Mouse (Mus musculus): Measurements from ENCODE around the gene 4930415O20Rik. TPM values are rescaled to one million over a fixed set of nuclear protein-coding genes. Genes with fewer than 3 reads are reported as not detected.

The 4930415O20Rik gene
- total RNA-seq, 1 experiment from 2014 or later, result not detected

DNA sequence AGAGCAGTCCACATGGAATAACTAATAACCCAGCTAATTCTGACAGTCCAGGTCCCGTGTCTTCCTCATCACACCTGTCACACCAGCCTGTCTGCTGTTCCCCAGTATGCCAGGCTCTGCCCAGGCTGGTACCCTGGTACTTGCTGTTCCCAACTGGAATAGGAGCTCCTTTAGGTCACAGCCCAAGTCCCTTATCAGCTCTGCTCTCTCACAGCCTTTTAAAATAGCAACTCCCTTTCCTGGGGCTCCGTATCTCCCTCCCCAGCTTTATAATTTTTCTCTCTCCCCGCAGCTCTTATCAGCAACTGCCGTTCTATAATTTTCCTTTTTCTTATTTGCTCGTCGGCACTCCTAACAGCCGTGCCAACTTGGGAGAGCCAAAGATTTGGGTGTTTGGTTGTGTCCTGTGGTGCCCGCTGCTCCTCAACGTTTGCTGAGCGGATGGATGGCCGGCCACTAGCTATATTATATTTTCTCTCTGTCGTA, 35.3 kb downstream of the 4930415O20Rik start:
- no peak for DNase-seq

DNA sequence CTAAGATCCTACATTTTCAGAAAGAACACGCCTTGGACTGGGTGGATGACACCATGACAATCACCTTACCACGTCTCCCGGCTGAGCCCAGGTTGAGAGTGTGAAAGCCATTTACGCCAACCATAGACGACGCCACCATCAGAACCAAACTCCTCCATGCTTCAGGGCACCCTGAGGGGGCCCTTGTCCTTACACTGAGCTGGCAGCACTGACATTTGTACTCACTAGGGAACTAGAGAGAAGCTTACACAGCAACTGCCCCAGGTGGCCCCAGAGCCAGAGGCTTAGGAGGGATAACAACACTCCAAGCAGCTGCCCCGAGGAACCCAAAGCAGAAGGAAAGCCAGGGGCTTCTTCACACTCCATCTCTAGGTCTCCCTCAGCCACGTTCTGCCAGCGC, 35.9 kb downstream of the 4930415O20Rik start:
- no peak for DNase-seq

DNA sequence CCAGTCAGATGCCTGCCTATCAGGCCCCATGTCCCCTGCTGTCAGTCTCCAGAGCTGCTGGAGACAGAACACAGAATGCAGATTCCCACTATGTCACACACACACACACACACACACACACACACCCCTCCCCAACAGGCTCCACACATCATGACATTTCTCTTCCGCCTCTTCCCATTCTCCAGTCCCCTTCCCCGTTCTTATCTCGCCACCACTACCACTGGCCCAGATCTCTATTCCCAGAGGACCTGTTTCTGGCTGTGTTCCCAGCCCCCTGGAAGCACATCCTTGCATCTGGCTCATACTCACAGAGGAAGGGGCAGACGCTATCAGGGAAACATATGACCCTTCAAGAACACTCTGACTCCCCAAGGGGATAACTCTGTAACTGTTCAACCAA, 36.8 kb downstream of the 4930415O20Rik start:
- peak; percentile 50 for DNase-seq

DNA sequence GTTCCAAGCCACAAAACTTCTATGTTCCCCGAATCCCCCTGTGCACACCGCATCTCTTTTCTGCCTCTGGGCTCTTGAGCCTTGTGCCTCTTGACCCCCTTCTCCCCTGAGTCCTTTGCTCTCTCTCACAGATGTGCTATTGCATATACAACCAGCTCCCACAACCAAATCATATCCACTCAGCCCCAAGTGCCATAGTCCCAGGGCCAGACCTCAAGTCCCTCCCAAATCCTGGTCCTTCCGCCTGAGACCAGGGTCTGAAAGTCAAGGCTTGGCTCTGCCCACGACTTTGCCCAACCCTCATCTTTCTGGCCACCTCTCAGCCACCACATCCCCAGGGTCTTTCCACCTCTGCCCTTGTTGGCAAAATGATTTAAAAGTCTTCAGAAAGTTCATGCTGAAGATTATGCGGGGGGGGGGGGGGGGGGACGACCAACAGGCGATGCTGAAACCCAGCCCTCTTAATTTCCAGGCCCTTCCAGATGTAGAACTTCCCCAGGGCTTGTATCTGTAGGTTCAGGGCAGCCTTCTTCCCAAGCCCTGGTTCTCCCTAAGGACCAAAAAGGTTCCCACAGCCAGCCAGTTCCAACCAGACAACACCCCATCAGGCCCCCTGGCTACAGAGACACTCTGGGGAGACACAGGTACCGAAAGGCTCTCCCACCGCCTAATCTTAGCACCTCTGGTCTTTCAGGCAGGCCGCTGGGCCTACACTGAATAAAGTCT, 37.4 kb downstream of the 4930415O20Rik start:
- no peak for DNase-seq

DNA sequence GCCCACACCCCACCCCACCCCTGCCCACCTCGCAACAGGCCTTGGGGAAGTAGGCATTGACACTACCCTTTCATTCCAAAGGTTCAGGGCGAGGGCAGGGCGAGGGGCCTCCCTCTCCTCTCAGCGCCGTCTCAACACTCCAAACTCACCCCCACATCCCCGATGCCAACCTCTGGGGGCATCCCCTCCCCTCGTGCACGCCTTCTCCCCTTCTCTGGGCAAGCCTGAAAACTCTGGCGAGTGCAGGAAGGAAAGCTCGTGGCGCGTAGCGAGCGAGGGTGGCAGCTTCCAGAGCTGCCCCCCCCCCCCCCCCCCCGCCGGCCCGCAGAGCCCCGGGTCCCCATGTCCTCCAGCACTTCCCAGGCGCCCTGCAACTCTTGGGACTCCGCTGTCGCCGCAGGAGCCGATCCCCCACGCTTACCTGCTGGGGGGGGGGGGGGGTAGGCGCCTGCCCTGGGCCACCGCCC, 38.0 kb downstream of the 4930415O20Rik start:
- peak; percentile 21 for DNase-seq

DNA sequence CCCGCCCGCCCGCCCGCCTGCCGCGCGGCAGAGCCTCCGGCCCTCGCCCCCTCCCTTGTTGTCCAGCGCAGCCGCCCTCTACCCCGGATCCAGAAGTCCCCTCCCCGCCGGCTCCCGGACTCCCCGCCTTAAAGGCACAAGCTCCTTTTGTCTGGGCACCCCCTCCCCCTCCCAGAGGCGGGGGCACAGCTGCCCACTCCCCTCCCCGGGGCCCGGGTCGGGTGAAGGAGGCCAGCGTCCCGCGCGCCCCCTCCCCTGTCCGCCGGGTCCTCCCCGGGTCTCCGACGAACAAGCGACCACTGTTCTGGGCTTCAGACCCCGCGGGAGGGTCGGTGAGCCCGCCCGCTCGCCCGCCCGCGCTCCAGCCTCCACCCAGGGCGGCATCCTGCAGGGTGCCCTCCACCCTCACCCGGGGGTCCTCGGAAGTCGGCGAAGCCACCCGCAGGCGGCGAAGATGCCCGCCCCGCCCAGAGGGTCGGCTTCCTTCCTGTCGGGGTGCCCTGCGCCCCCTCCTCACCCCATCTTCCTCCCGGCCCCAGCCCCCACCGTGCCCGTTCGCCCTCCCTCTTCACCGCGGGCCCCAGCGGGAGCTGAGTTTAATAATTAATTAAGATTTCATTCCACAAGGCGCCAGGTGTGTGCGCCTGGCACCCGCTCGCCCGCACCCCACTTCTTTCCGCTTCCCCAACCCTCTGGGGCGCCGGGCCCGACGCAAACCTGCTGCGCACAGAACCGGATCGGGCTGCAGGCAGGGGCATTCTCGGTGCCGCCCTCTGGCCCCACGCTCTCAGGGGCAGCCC, 38.7 kb downstream of the 4930415O20Rik start, which contains the start of gene Adcy6:
Gene Adcy6 (minus strand): TSS at position 746 of the 800 bp plus-strand sequence.
- peak; percentile 80 for DNase-seq

DNA sequence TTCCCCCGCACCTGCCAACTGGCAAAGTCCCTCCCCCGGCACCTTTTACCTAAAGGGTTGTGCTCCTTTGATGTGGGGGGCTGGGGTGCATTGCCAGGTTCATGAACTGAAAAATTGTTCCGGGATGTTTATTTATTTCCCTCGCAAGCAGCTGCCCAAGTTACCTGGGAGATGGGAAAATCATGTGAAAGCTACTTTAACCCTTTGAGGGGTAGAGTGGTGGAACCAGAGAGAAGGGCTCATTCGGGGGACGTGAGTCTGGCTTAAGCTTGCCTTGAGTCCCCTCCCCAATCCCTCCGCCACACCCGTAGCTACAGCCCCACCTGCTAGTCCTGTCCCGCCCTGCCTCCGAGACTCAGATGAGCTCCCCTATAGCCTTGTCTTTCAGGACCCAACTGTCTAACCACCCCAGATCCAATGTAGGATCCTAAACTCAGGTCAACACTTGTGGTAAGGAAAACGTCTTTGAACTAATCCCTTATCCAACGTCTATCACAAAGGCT, 39.4 kb downstream of the 4930415O20Rik start:
- no peak for DNase-seq

- no peak for DNase-seq
Measured at GRCm38 (mm10) chr15:98612229-98612628, 41.4 kb downstream of the 4930415O20Rik start.

DNA sequence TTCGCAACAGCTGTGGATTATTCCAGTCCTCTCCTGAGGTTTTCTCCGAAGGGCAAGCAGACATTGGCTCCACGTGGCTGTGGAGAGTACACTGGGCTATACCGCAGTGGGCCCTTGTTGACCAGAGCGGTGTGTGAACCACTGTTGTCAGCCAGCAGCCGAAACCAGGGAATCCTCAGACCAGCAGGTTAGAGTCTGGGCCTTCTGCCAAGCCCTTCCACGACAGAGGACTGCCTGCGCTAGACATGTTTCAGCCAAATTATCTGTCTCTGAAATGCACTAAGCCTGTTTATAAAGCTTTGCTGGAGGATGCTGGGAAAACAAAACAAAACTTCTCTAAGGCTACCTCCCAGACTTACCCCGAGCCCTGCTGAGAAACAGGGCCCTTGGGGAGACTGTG, 43.7 kb downstream of the 4930415O20Rik start:
- peak; percentile 41 for DNase-seq

DNA sequence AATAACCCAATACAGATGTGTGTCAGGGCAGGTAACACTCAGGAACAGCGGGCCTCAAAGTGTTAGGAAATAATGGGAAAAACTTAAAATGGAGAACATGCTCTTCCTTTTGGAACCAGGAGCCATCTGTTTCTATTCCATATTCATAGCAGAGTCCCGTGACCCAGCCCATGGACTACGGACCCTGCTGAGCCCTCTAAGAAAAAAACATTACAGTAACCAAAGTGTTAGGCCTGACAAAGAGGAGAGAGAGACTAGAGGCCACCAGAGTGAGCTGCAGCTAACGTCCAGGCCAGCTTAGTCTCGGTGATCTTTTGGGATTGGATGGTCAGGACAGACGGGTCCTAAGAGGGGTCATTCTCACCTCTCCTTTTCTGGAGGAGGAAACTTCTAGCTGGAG, 44.2 kb downstream of the 4930415O20Rik start:
- no peak for DNase-seq

- no peak for DNase-seq
Measured at GRCm38 (mm10) chr15:98615751-98616150, 44.9 kb downstream of the 4930415O20Rik start.

- no peak for DNase-seq
Measured at GRCm38 (mm10) chr15:98616362-98617175, 45.8 kb downstream of the 4930415O20Rik start.

GRCm38 (mm10) chr15:98617176-98617537, 46.4 kb downstream of the 4930415O20Rik start:
- peak; percentile 68 for DNase-seq

DNA sequence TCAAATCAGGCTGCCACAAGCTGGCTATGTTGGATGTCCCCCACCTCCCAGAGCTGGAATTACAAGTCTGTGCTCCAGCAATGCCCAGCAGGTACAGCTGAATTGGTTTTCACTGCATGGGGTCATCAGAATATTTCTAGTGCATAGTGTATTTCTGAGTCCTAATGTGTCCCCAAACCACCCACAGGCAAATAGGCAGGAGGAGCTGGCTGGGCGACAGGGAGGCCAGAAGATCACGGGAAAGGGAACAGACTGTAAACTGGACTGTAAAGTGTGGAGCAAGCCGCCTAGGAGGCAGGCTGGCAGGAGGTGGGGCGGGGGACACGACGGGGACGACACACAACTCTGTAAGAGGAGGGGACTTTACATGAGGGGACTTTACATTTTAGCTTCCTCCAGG, 51.4 kb downstream of the 4930415O20Rik start:
- DNase-seq, result no peak

- DNase-seq, result no peak
Measured at GRCm38 (mm10) chr15:98622721-98623120, 51.9 kb downstream of the 4930415O20Rik start.

- no peak for DNase-seq
Measured at GRCm38 (mm10) chr15:98623361-98623821, 52.6 kb downstream of the 4930415O20Rik start.

GRCm38 (mm10) chr15:98626078-98626477, 55.3 kb downstream of the 4930415O20Rik start:
- DNase-seq, result no peak

GRCm38 (mm10) chr15:98626487-98627212, 55.8 kb downstream of the 4930415O20Rik start:
- DNase-seq, result no peak

DNA sequence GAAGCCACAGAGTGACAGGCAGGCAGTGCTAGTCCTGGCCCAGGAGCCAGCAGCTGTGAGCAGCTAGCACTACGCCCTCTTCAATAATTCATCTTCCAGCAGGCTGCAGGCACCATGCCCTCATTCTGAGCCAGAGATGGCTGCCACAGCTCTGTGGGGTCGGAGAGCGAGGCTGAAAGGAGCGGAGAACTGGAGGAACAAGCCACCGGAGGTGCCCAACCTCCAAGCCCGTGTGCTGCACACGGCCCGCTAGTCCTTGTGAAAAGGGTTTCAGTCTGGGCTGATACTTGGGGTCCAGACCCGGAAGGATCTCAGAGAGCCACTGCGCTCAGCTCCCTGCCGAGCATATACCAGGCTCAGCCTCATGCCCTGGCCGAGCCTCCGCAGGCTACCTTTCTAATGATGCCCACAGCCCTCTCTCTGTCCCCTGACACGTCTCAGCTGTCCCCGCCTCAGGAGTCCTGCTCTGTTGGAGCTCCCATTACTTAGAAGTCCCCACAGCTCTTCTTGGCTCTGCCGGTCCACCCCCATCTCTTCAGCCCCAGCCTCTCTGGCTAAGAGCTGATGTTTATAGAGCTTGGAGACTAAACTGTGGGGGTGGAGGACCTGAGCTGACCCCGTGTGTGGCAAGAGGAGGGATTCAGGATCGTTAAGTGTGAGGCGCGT, 57.9 kb downstream of the 4930415O20Rik start:
- DNase-seq, result no peak

DNA sequence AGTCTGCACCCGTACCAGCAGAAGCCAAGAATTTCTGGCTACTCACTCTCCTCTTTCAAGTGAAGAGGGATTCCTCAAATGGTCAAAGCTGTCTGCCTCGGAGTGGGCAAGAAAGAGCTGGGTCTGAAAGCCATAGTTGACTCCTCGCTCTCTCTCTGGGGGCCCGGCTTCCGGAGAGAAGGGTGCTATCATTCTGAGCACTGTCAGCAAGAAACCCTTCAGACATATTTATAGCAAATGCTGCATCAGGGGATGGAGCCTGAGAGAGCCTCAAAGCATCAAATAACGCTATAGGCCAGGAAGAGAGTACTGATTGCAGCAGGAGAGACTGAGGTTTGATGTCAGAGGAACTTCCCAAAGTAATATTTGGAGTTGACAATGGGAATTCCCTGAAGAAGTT, 58.7 kb downstream of the 4930415O20Rik start:
- no peak for DNase-seq

- DNase-seq, result no peak
Measured at GRCm38 (mm10) chr15:98630540-98630939, 59.7 kb downstream of the 4930415O20Rik start, which contains the start of gene Cacnb3. Cacnb3 (plus strand) TSS chr15:98630840.
